Mouse (Mus musculus): ENCODE measurements around the gene Btg3. TPM values are rescaled to one million over a fixed set of nuclear protein-coding genes. Genes with fewer than 3 reads are reported as not detected.

Gene Btg3
- polyA plus RNA-seq, 1 experiment from 2014 or later: 14.7 TPM

- Histone ChIP-seq H3K27me3 (ENCODE audit: control insufficient read depth, insufficient read depth, low read depth, low read length) (no peaks in the 10 kb centered on the region; the same call in 1 of the 2 replicates), H3K4me1 (ENCODE audit: control insufficient read depth, insufficient read depth, low read length) (peaks cover 2% of the 10 kb centered on the region; the same call in 1 of the 2 replicates), H3K4me2 (ENCODE audit: low read length) (no peak overlapping the region), H3K9ac (ENCODE audit: low read depth, low read length) (no peak overlapping the region), H3K9me3 (replicated peaks; ENCODE audit: control insufficient read depth, low read length, poor library complexity, severe bottlenecking) (no peaks in the 10 kb centered on the region), H3K27ac (ENCODE audit: low read length) (no peak overlapping the region), H3K4me3 (ENCODE audit: low read depth, low read length) (no peak overlapping the region), H3K36me3 (ENCODE audit: control insufficient read depth, insufficient read depth, low read length) (no peaks in the 10 kb centered on the region)
- WGBS: 71% methylated on average over 9 of the region's 9 CpGs
- ATAC-seq: no peak
These were observed 80.9 kb downstream of the Btg3 start for GRCm38 (mm10) chr16:78296114-78296513.

- Histone ChIP-seq H3K4me2 (ENCODE audit: low read length) (no peak overlapping the region), H3K4me3 (ENCODE audit: low read depth, low read length) (no peak overlapping the region), H3K36me3 (ENCODE audit: control insufficient read depth, insufficient read depth, low read length) (no peaks in the 10 kb centered on the region), H3K4me1 (ENCODE audit: control insufficient read depth, insufficient read depth, low read length) (no peaks in the 10 kb centered on the region; the same call in 1 of the 2 replicates), H3K27ac (ENCODE audit: low read length) (no peak overlapping the region), H3K9me3 (replicated peaks; ENCODE audit: control insufficient read depth, low read length, poor library complexity, severe bottlenecking) (no peaks in the 10 kb centered on the region), H3K9ac (ENCODE audit: low read depth, low read length) (no peak overlapping the region), H3K27me3 (ENCODE audit: control insufficient read depth, insufficient read depth, low read depth, low read length) (no peaks in the 10 kb centered on the region; the same call in 1 of the 2 replicates)
- 60% methylated on average over 2 of the region's 4 CpGs for WGBS
- no peak for ATAC-seq
These were observed 81.4 kb downstream of the Btg3 start for GRCm38 (mm10) chr16:78295601-78296000.

- 49% methylated on average over 5 of the region's 5 CpGs for WGBS
- Histone ChIP-seq H3K36me3 (ENCODE audit: control insufficient read depth, insufficient read depth, low read length) (no peaks in the 10 kb centered on the region), H3K27me3 (ENCODE audit: control insufficient read depth, insufficient read depth, low read depth, low read length) (no peaks in the 10 kb centered on the region; the same call in 1 of the 2 replicates), H3K4me3 (ENCODE audit: low read depth, low read length) (no peak overlapping the region), H3K27ac (ENCODE audit: low read length) (no peak overlapping the region), H3K4me1 (ENCODE audit: control insufficient read depth, insufficient read depth, low read length) (no peaks in the 10 kb centered on the region), H3K9me3 (replicated peaks; ENCODE audit: control insufficient read depth, low read length, poor library complexity, severe bottlenecking) (no peaks in the 10 kb centered on the region), H3K4me2 (ENCODE audit: low read length) (no peak overlapping the region), H3K9ac (ENCODE audit: low read depth, low read length) (no peak overlapping the region)
- ATAC-seq: no peak
These were observed 82.3 kb downstream of the Btg3 start for GRCm38 (mm10) chr16:78294606-78295275.

GRCm38 (mm10) chr16:78294051-78294450 is 82.9 kb downstream of the Btg3 start:
- Histone ChIP-seq H3K4me2 (ENCODE audit: low read length) (no peak overlapping the region), H3K9ac (ENCODE audit: low read depth, low read length) (no peak overlapping the region), H3K4me3 (ENCODE audit: low read depth, low read length) (no peak overlapping the region), H3K4me1 (ENCODE audit: control insufficient read depth, insufficient read depth, low read length) (no peaks in the 10 kb centered on the region), H3K9me3 (replicated peaks; ENCODE audit: control insufficient read depth, low read length, poor library complexity, severe bottlenecking) (no peaks in the 10 kb centered on the region), H3K27me3 (ENCODE audit: control insufficient read depth, insufficient read depth, low read depth, low read length) (no peaks in the 10 kb centered on the region; the same call in 1 of the 2 replicates), H3K36me3 (ENCODE audit: control insufficient read depth, insufficient read depth, low read length) (no peaks in the 10 kb centered on the region), H3K27ac (ENCODE audit: low read length) (no peak overlapping the region)
- ATAC-seq: no peak
- WGBS: 88% methylated on average over 1 of the region's 1 CpGs

GRCm38 (mm10) chr16:78283231-78283630 is 93.8 kb downstream of the Btg3 start:
- Histone ChIP-seq H3K27me3 (ENCODE audit: control insufficient read depth, insufficient read depth, low read depth, low read length) (no peaks in the 10 kb centered on the region), H3K4me2 (ENCODE audit: low read length) (no peak overlapping the region), H3K4me3 (ENCODE audit: low read depth, low read length) (no peak overlapping the region), H3K36me3 (ENCODE audit: control insufficient read depth, insufficient read depth, low read length) (no peaks in the 10 kb centered on the region), H3K9ac (ENCODE audit: low read depth, low read length) (no peak overlapping the region), H3K9me3 (replicated peaks; ENCODE audit: control insufficient read depth, low read length, poor library complexity, severe bottlenecking) (no peaks in the 10 kb centered on the region), H3K4me1 (ENCODE audit: control insufficient read depth, insufficient read depth, low read length) (no peaks in the 10 kb centered on the region), H3K27ac (ENCODE audit: low read length) (no peak overlapping the region)
- 83% methylated on average over 5 of the region's 5 CpGs for WGBS
- ATAC-seq: no peak

Other genes starting within 250 kb of the Btg3 start
- 205 TPM in 2 replicates for gene Cxadr, start 75.7 kb downstream of the Btg3 start, polyA plus RNA-seq (2015; fragmentation: Nextera tagmentation; extraction: Ambion mirVana)
- gene D16Ertd472e, start 199.5 kb upstream of the Btg3 start, polyA plus RNA-seq (2015; fragmentation: Nextera tagmentation; extraction: Ambion mirVana): 6.5 and 8.4 TPM in 2 replicates